Mouse (Mus musculus): ENCODE measurements at regions not wholly inside any gene's neighbourhood (a gene's known extent, or its start where the extent isn't known, plus 50 kb on each side); places are given as distances from the start of the nearest gene placed in this dataset.

GRCm38 (mm10) chr13:60035536-60036130, 141.5 kb downstream of the Gas1 start:
- no peak overlapping the region for H3K4me2 ChIP-seq (replicated peaks; ENCODE audit: low read depth, low read length)
- H3K36me3 ChIP-seq (ENCODE audit: insufficient read depth, low read length): no peaks in the 10 kb centered on the region
- H3K27me3 ChIP-seq (replicated peaks; ENCODE audit: insufficient read depth, low read length): no peaks in the 10 kb centered on the region
- H3K27ac ChIP-seq (ENCODE audit: low read length): no peak overlapping the region
- DNase-seq (ENCODE audit: low spot score) (no peak), ATAC-seq (no peak)
- no peaks in the 10 kb centered on the region for H3K4me1 ChIP-seq (ENCODE audit: insufficient read depth, low read depth, low read length)
- H3K4me3 ChIP-seq (ENCODE audit: low read depth, low read length): no peak overlapping the region
- TF ChIP-seq CTCF (IDR thresholded peaks at IDR 0.05) (no peak), EP300 (IDR thresholded peaks at IDR 0.05) (no peak)
- no peak overlapping the region for H3K9ac ChIP-seq (replicated peaks; ENCODE audit: low read depth)
- WGBS: 59% methylated on average over 7 of the region's 7 CpGs
- H3K9me3 ChIP-seq (ENCODE audit: low read length): no peaks in the 10 kb centered on the region

- Histone ChIP-seq H3K36me3 (ENCODE audit: insufficient read depth, low read length) (no peaks in the 10 kb centered on the region), H3K4me3 (ENCODE audit: low read depth, low read length) (no peak overlapping the region), H3K4me1 (ENCODE audit: insufficient read depth, low read depth, low read length) (no peaks in the 10 kb centered on the region), H3K9ac (replicated peaks; ENCODE audit: low read depth) (no peak overlapping the region), H3K27me3 (replicated peaks; ENCODE audit: insufficient read depth, low read length) (no peaks in the 10 kb centered on the region), H3K9me3 (ENCODE audit: low read length) (no peaks in the 10 kb centered on the region), H3K27ac (ENCODE audit: low read length) (no peak overlapping the region), H3K4me2 (replicated peaks; ENCODE audit: low read depth, low read length) (no peak overlapping the region)
- TF ChIP-seq EP300 (IDR thresholded peaks at IDR 0.05): no peak
- no peak for TF ChIP-seq CTCF (IDR thresholded peaks at IDR 0.05)
- WGBS: 78% methylated on average over 2 of the region's 2 CpGs
- ATAC-seq (no peak), DNase-seq (ENCODE audit: low spot score) (no peak)
Measured at GRCm38 (mm10) chr13:60033116-60033515, 144.0 kb downstream of the Gas1 start.

- no peak overlapping the region for H3K27ac ChIP-seq (ENCODE audit: low read length)
- no peak overlapping the region for H3K4me3 ChIP-seq (ENCODE audit: low read depth, low read length)
- 64% methylated on average over 5 of the region's 5 CpGs for WGBS
- no peak overlapping the region for H3K4me2 ChIP-seq (replicated peaks; ENCODE audit: low read depth, low read length)
- DNase-seq (ENCODE audit: low spot score): no peak
- H3K4me1 ChIP-seq (ENCODE audit: insufficient read depth, low read depth, low read length): no peaks in the 10 kb centered on the region
- no peaks in the 10 kb centered on the region for H3K36me3 ChIP-seq (ENCODE audit: insufficient read depth, low read length)
- no peak for TF ChIP-seq EP300 (IDR thresholded peaks at IDR 0.05)
- no peak for TF ChIP-seq CTCF (IDR thresholded peaks at IDR 0.05)
- no peak for ATAC-seq
- H3K9ac ChIP-seq (replicated peaks; ENCODE audit: low read depth): no peak overlapping the region
- no peaks in the 10 kb centered on the region for H3K27me3 ChIP-seq (replicated peaks; ENCODE audit: insufficient read depth, low read length)
- H3K9me3 ChIP-seq (ENCODE audit: low read length): no peaks in the 10 kb centered on the region
Measured at GRCm38 (mm10) chr13:60032586-60032985, 144.6 kb downstream of the Gas1 start.

GRCm38 (mm10) chr13:60029591-60029990, 147.6 kb downstream of the Gas1 start:
- Histone ChIP-seq H3K36me3 (ENCODE audit: insufficient read depth, low read length) (no peaks in the 10 kb centered on the region), H3K27me3 (replicated peaks; ENCODE audit: insufficient read depth, low read length) (no peaks in the 10 kb centered on the region), H3K4me3 (ENCODE audit: low read depth, low read length) (no peak overlapping the region), H3K9ac (replicated peaks; ENCODE audit: low read depth) (no peak overlapping the region), H3K4me1 (ENCODE audit: insufficient read depth, low read depth, low read length) (no peaks in the 10 kb centered on the region), H3K27ac (ENCODE audit: low read length) (no peak overlapping the region), H3K9me3 (ENCODE audit: low read length) (no peaks in the 10 kb centered on the region), H3K4me2 (replicated peaks; ENCODE audit: low read depth, low read length) (no peak overlapping the region)
- TF ChIP-seq CTCF (IDR thresholded peaks at IDR 0.05) (no peak), EP300 (IDR thresholded peaks at IDR 0.05) (no peak)
- 61% methylated on average over 9 of the region's 9 CpGs for WGBS
- DNase-seq (ENCODE audit: low spot score): no peak
- ATAC-seq: no peak

- no peak for TF ChIP-seq EP300 (IDR thresholded peaks at IDR 0.05)
- no peak for TF ChIP-seq CTCF (IDR thresholded peaks at IDR 0.05)
- no peak overlapping the region for H3K4me3 ChIP-seq (ENCODE audit: low read depth, low read length)
- no peaks in the 10 kb centered on the region for H3K36me3 ChIP-seq (ENCODE audit: insufficient read depth, low read length)
- no peaks in the 10 kb centered on the region for H3K27me3 ChIP-seq (replicated peaks; ENCODE audit: insufficient read depth, low read length)
- H3K4me2 ChIP-seq (replicated peaks; ENCODE audit: low read depth, low read length): no peak overlapping the region
- no peaks in the 10 kb centered on the region for H3K9me3 ChIP-seq (ENCODE audit: low read length)
- no peak overlapping the region for H3K9ac ChIP-seq (replicated peaks; ENCODE audit: low read depth)
- DNase-seq (ENCODE audit: low spot score) (no peak), ATAC-seq (no peak)
- peaks cover 4% of the 10 kb centered on the region; the same call in 1 of the 2 replicates for H3K4me1 ChIP-seq (ENCODE audit: insufficient read depth, low read depth, low read length)
- no peak overlapping the region for H3K27ac ChIP-seq (ENCODE audit: low read length)
- 37% methylated on average over 5 of the region's 5 CpGs for WGBS
Measured at GRCm38 (mm10) chr13:60020175-60020487, 157.0 kb downstream of the Gas1 start.

- Histone ChIP-seq H3K4me2 (replicated peaks; ENCODE audit: low read depth, low read length) (no peak overlapping the region), H3K9me3 (ENCODE audit: low read length) (no peaks in the 10 kb centered on the region), H3K27ac (ENCODE audit: low read length) (no peak overlapping the region), H3K4me1 (ENCODE audit: insufficient read depth, low read depth, low read length) (peaks cover 4% of the 10 kb centered on the region; the same call in 1 of the 2 replicates), H3K27me3 (replicated peaks; ENCODE audit: insufficient read depth, low read length) (no peaks in the 10 kb centered on the region), H3K4me3 (ENCODE audit: low read depth, low read length) (no peak overlapping the region), H3K36me3 (ENCODE audit: insufficient read depth, low read length) (no peaks in the 10 kb centered on the region), H3K9ac (replicated peaks; ENCODE audit: low read depth) (no peak overlapping the region)
- ATAC-seq: peak; percentile 45
- TF ChIP-seq EP300 (IDR thresholded peaks at IDR 0.05) (no peak), CTCF (IDR thresholded peaks at IDR 0.05) (no peak)
- DNase-seq (ENCODE audit: low spot score): peak; percentile 75
- 20% methylated on average over 13 of the region's 13 CpGs for WGBS
Measured at GRCm38 (mm10) chr13:60019291-60020174, 157.6 kb downstream of the Gas1 start.
